8 mouse cellular contexts compared by ENCODE assay signal in the genomic region with DNA sequence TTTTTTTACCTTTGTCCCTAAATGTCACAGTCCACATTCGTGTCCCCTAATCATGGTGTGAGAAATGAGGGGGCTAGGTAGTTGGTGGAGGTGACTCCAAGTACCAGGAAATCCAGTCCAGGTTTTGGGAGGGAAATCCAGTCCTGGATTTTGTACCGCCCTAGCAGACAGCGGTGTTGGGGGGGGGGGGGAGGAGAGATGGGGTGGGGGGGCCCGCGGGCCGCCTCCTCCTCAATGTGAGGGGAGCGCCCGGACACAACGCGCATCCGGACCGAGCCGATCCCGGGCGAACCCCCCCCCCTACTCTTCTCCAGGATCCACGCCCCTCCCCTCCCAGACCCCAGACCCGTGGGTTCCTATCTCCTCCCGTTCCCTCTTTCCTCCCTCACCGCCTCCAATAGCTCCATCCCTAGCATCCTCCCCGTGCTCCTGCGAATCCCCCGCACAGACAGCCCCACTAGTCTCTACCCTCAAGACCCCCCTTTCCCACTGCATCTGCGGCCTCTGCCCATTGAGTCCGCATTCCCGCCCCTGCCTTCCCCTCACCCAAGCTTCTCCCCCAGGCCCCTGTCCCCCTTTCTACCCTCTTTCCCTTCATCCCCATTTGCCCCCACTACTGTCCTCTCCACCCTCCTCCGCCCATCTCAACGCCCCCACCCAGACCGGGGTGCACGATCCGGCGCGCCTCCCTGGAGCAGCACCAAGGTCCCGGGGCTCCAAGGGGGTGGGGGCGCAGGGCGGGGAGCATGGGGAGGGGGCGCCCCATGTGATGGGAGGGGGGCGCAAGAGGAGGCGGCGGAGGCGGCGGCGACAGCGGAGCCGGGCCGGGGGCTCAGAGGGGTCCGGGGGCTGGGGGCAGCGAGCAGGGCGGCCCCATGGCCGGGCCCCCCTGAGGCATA. TPM values are rescaled to one million over a fixed set of nuclear protein-coding genes. Genes with fewer than 3 reads are reported as not detected.
DNase-seq lines count a peak whose midpoint lies in the region; ATAC-seq lines count a peak whose summit lies in the region.

No protein-coding gene starts in this region.

- ATAC-seq in lung, embryonic 15.5 days (ENCODE audit: borderline replicate concordance, extremely low read depth, low FRiP score, low TSS enrichment), result no peak
- ATAC-seq in megakaryocyte-erythroid progenitor cell, adult 5-6 weeks (replicated peaks; ENCODE audit: low FRiP score, low TSS enrichment, poor library complexity, severe bottlenecking), result no peak
- no peak for ATAC-seq in granulocyte monocyte progenitor cell, adult 5-6 weeks (replicated peaks; ENCODE audit: poor library complexity, severe bottlenecking)

- no peak for DNase-seq in lung, adult 18-20 months
- peak; percentile 76 for DNase-seq in embryo, embryonic 11 days
- peak; percentile 57 for DNase-seq in heart, postnatal 4 days
- peak; percentile 4 for DNase-seq in liver
- DNase-seq in retina, postnatal 1 day, result peak; percentile 81

- no peak overlapping the region for H3K27ac ChIP-seq in lung, embryonic 15.5 days

- H3K9ac ChIP-seq in lung, embryonic 15.5 days, result peak overlapping the region; percentile 24; the same call in 1 of the 2 replicates

- H3K4me3 ChIP-seq in lung, embryonic 15.5 days, result peak overlapping the region; percentile 46

- peaks cover 41% of the 10 kb centered on the region for H3K4me1 ChIP-seq in lung, embryonic 15.5 days

- peaks cover 88% of the 10 kb centered on the region for H3K27me3 ChIP-seq in lung, embryonic 15.5 days

- no peaks in the 10 kb centered on the region for H3K9me3 ChIP-seq in lung, embryonic 15.5 days

- under 1% methylated on average over 26 of the region's 49 CpGs for WGBS in lung, embryonic 15.5 days

- H3K36me3 ChIP-seq in lung, embryonic 15.5 days, result no peaks in the 10 kb centered on the region

- peak overlapping the region; percentile 85 for H3K4me2 ChIP-seq in lung, embryonic 15.5 days

RNA-seq across cellular contexts. Expression of a gene that starts 3.8 kb away (rescaled TPM):
- 0.05 and 0.07 TPM in 2 replicates for polyA plus RNA-seq in lung, embryonic 15.5 days (2015; fragmentation: Nextera tagmentation; extraction: Ambion mirVana)
- total RNA-seq in heart, postnatal 4 days (2021), result 1 to 10 TPM; 2.1 to 2.8 TPM
- total RNA-seq in megakaryocyte-erythroid progenitor cell, adult 5-6 weeks (2014; fragmentation: Nextera tagmentation), result 19.7 and 45.9 TPM in 2 replicates
- 26.4 and 43.3 TPM in 2 replicates for total RNA-seq in megakaryocyte-erythroid progenitor cell, adult 5-6 weeks (2017)
- 26.3 and 27.2 TPM in 2 replicates for total RNA-seq in granulocyte monocyte progenitor cell, adult 5-6 weeks (2014; fragmentation: Nextera tagmentation)
- total RNA-seq in granulocyte monocyte progenitor cell, adult 5-6 weeks (2017), result 18.8 and 34.4 TPM in 2 replicates

RNA-seq across cellular contexts. Expression of a gene that starts 8.9 kb away (rescaled TPM):
- 161 and 175 TPM in 2 replicates for polyA plus RNA-seq in lung, embryonic 15.5 days (2015; fragmentation: Nextera tagmentation; extraction: Ambion mirVana)
- total RNA-seq in heart, postnatal 4 days (2021), result 10 to 100 TPM; 49.2 to 49.7 TPM
- 43.9 and 73.9 TPM in 2 replicates for total RNA-seq in megakaryocyte-erythroid progenitor cell, adult 5-6 weeks (2014; fragmentation: Nextera tagmentation)
- total RNA-seq in megakaryocyte-erythroid progenitor cell, adult 5-6 weeks (2017), result 28.9 and 55.3 TPM in 2 replicates
- 92.4 and 102 TPM in 2 replicates for total RNA-seq in granulocyte monocyte progenitor cell, adult 5-6 weeks (2014; fragmentation: Nextera tagmentation)
- 82.5 and 82.6 TPM in 2 replicates for total RNA-seq in granulocyte monocyte progenitor cell, adult 5-6 weeks (2017)

RNA-seq across cellular contexts. Expression of a gene that starts 15.6 kb away (rescaled TPM):
- 1,786 and 1,890 TPM in 2 replicates for polyA plus RNA-seq in lung, embryonic 15.5 days (2015; fragmentation: Nextera tagmentation; extraction: Ambion mirVana)
- 100 to 1,000 TPM; 289 to 314 TPM for total RNA-seq in heart, postnatal 4 days (2021)
- total RNA-seq in megakaryocyte-erythroid progenitor cell, adult 5-6 weeks (2014; fragmentation: Nextera tagmentation), result 656 and 761 TPM in 2 replicates
- 479 and 664 TPM in 2 replicates for total RNA-seq in megakaryocyte-erythroid progenitor cell, adult 5-6 weeks (2017)
- total RNA-seq in granulocyte monocyte progenitor cell, adult 5-6 weeks (2014; fragmentation: Nextera tagmentation), result 721 and 802 TPM in 2 replicates
- total RNA-seq in granulocyte monocyte progenitor cell, adult 5-6 weeks (2017), result 568 and 716 TPM in 2 replicates

RNA-seq across cellular contexts. Expression of a gene that starts 18.9 kb away (rescaled TPM):
- 0.61 and 0.86 TPM in 2 replicates for polyA plus RNA-seq in lung, embryonic 15.5 days (2015; fragmentation: Nextera tagmentation; extraction: Ambion mirVana)
- total RNA-seq in heart, postnatal 4 days (2021), result 1 to 10 TPM; 1.7 to 1.8 TPM
- total RNA-seq in megakaryocyte-erythroid progenitor cell, adult 5-6 weeks (2014; fragmentation: Nextera tagmentation), result not detected in 2 replicates
- not detected in 2 replicates for total RNA-seq in megakaryocyte-erythroid progenitor cell, adult 5-6 weeks (2017)
- not detected in 2 replicates for total RNA-seq in granulocyte monocyte progenitor cell, adult 5-6 weeks (2014; fragmentation: Nextera tagmentation)
- not detected in 2 replicates for total RNA-seq in granulocyte monocyte progenitor cell, adult 5-6 weeks (2017)

RNA-seq across cellular contexts. Expression of a gene that starts 30.9 kb away (rescaled TPM):
- 0.16 and 0.25 TPM in 2 replicates for polyA plus RNA-seq in lung, embryonic 15.5 days (2015; fragmentation: Nextera tagmentation; extraction: Ambion mirVana)
- under 1 TPM in 1 of 2 experiments, not detected in 1; 0.45 TPM for total RNA-seq in heart, postnatal 4 days (2021)
- not detected in 2 replicates for total RNA-seq in megakaryocyte-erythroid progenitor cell, adult 5-6 weeks (2014; fragmentation: Nextera tagmentation)
- not detected in 2 replicates for total RNA-seq in megakaryocyte-erythroid progenitor cell, adult 5-6 weeks (2017)
- 0.45 TPM in 1 of 2 replicates, not detected in the other for total RNA-seq in granulocyte monocyte progenitor cell, adult 5-6 weeks (2014; fragmentation: Nextera tagmentation)
- 0.69 TPM in 1 of 2 replicates, not detected in the other for total RNA-seq in granulocyte monocyte progenitor cell, adult 5-6 weeks (2017)

Comparison
In these comparisons a context has a peak if more than half of its experiments do, and no peak if none do; other contexts are left out.
1. DNase-seq: peak in embryo, embryonic 11 days (single experiment), heart, postnatal 4 days (single experiment), liver (single experiment) and retina, postnatal 1 day (single experiment); none in lung, adult 18-20 months (0 of 2).
2. RNA of a gene that starts 3.8 kb away (total RNA-seq): 19.7 to 45.9 TPM in megakaryocyte-erythroid progenitor cell, adult 5-6 weeks and 18.8 to 34.4 TPM in granulocyte monocyte progenitor cell, adult 5-6 weeks; 2.1 to 2.8 TPM in heart, postnatal 4 days; every median in the first group is over 4 times any median in the second.